Mouse (Mus musculus) retina, postnatal 7 days (tissue): ENCODE results near the gene BC005624.

Source experiments
- DNase-seq: peaks from one replicate; pipeline ENCODE4 v3.0.0-alpha.2; 2012; ENCODE audit warnings: low read depth, low spot score

The BC005624 gene

DNA sequence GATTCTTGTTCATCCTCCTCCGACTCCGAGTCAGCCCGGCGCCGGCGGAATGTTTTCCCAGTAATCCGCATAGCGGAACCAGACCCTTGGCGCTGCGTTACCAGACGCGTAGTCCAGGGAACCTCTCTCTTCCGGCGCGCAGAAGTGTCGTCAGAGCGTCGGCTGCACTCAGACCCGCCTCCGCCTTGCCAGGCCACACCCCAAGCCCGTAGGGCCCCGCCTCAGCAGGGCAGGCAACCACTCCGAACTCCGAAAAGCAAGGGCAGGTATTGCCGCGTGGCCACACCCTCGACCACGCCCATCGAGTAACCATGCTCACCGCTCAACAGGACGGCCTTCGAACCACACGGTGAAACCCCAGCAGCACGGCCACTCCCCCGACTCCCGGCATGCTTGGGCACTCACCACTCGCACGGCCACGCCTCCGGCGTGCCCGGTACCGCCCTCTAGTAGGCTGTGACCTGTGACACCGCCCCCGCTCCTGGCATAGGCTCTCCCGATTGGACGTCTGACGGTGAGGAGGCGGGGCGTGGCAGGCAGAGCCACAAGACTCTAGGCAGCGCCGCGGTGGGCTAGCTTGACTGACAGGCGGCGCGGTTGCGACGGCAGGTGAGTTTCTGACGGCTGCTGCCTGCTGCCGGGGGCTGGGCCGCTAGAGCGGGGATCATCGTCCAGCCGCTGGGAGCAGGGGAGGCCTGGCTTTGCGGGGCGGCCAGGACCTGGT lies at the start of gene BC005624, which contains the start of gene Usp20:
Gene BC005624, minus strand, starts transcription at position 412 of the 724 bp plus-strand sequence.
Gene Usp20, plus strand, starts transcription at position 490 of the 724 bp plus-strand sequence.
- peak; percentile 99 for DNase-seq

DNA sequence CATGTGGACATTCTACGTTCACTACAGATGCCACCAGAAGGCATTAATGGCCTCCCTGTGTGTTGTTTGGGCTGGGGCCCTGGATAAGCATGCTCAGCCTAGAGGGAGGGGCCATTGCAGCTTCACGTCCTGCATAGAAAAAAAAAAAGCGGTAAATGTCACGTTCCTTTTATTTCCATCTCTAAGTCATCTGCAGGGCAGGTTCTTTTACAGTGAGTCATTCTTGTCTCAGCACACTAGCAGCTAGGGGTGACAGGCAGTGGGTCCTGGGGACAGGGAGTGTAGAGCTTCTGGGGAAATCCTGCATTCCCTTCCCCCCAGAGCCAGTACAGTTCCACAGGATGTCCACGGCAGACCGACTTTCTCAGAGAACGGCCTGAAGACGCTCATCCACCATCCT lies 44.6 kb upstream of the BC005624 start:
- DNase-seq, result no peak

DNA sequence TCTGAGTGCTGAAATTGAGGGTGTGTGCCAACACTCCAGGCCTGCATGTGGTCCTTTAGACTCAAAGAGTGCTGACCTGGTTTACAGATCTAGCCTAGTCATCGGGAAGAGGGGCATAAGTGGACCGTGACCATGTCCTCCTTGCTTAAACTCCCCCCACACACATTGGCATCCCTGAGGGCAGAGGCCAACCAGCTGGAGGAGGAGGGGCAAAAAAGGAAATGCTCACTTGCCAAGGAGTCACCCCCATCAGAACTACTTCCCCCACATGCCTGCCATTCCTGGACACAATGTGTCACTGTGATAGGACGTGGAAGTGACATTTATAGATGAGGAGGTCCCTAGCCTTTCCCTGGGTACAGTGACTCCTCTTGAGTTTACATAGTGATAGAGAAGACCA lies 43.5 kb upstream of the BC005624 start:
- DNase-seq, result no peak

DNA sequence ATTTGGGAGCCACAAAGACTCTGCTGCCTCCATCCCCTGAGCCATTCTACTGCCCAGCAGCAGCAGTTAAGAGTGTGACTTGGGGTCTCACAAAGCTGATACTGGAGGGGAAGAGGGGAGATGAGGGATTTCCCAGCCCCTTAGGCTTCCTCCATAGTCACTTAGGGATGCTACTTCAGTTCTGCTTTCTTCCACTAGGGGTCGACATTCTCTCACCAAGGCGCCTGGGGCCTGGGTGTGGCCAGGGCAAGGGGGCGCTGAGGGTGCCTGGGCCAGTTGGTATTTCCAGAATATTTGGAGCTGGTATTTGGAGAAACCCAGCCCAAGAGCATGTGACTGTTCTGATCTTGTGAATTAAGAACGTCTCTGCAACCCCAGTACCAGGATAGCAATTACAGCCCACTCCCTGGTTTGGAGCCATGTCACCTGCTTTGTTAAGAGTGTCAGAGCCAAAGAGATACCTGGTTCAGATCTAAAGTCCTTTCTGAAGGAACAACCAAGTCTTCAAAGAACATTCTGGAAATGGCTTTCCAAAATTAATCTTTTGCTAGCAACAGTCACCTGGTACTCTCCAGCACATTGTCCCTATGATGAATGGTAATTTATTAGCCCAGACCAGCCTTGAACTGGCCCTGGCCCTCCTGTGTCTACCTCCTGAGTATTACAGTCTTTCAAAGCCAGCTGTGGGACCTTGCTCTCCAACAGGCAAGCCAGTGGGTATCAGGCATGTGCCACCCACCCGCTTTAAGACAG lies 42.8 kb upstream of the BC005624 start:
- peak; percentile 33 for DNase-seq

- no peak for DNase-seq
Observed at GRCm38 (mm10) chr2:31023940-31024339, 41.9 kb upstream of the BC005624 start.

DNA sequence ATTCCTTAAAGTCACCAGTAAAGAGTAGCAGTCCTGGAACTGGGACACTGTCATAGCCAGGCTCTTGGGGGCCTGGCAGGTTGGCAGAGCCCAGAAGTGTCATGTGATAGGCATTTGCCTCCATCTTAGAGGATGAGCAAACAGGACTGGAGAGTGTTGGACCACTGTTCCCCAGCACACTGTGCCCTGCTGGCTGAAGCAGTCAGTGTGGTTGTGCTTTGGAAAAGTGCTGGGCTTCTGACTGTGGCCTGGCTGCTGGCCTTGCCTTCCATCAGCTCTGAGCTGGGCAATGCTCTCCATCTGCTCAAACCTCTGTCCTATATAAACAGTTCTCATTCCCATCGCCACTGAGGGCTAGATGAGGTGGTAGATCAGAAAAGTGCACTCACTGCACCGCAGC lies 38.2 kb upstream of the BC005624 start:
- DNase-seq, result no peak

DNA sequence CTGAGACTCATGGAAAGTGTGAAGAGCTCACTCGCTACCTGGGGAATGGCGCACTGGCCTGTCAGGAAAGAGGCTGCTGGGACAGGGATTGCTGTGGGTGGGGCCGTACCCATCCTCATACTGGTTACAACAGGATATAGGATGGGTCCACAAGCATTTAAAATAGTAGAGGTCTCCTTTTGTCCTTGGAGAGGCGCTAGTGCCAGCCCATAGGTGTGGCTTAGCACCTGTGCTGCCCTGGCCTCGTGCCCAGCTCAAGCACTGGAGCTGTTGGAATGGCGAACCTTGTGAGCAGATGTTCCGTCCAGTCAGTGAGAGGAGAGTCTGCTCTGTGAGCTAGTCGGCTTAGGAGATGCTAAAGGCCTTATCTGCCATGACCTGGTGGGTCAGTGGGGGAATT lies 37.0 kb upstream of the BC005624 start:
- DNase-seq, result no peak

DNA sequence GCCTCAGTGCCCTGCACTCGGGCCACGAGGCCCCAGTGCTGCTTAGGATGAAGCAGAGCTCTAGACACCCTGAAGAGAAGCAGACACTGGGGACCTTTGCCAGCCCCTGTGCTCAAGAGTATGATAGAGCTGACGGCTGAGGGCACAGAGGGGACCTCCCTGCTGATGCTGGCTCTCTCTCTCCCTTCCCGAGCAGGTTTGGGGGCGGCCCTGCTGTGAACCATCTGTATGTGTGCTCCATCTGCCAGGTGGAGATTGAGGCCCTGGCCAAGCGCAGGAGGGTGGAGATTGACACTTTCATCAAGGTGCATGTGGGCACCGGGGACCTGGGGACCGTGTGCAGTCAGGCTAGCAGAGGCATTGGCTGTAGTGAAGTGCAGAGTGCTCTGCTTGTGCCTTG lies 36.5 kb upstream of the BC005624 start:
- no peak for DNase-seq

GRCm38 (mm10) chr2:31017625-31018317 lies 35.8 kb upstream of the BC005624 start:
- DNase-seq, result no peak

DNA sequence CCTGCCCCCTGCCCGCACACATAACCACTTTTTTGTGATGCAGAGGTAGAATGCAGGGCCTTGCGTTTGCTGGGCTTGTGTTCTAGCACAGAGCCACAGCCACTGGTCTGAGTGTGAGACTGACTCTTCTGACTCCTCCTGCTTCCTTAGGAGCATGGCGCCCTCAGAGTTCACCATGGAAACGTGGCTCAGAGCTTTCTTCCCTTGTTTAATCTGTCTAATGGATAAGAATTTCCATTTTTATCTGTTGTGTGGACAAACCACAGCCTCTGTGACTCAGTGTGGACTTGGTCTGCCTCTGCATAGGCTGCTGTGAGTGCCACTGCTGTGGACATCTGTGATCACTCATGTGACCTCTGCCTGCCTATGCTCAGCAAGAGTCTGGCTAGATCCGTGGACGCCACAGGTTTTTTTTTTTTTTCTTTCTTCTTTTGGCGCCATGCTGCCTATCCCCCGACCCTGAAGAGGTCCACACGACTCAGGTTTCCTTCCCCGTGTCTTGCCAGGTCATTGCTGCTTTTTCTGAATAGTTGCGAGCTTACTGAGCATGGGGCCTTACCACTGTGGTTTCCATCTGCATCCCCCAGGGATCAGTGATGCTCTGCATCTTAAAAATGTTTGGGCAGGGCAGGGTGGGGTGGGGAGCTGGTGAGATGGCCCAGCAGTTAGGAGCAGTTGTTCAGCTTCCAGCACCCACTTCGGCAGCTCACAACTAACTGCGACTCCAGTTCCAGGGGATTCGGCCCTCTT lies 31.5 kb upstream of the BC005624 start:
- DNase-seq, result no peak

- DNase-seq, result no peak
Observed at GRCm38 (mm10) chr2:31007208-31007607, 25.2 kb upstream of the BC005624 start.

DNA sequence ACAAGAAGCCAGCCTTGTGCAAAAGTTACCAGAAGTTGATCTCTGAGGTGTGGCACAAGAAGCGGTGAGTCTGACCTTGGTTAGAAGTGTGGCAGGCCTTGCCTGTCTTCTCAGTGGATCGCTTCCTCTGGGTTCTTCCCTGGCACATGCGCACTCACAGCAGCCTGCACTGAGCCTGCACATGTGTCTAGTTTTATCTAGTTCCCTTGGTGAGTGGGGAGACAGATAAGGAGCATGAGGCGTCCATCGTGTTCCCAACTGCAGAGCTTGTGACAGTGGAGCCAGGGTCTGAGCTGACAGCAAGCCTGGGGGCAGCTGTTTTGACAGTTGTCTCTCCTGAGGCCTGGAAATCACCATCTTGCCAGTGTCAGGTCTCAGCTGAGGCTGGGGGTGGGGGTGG lies 24.4 kb upstream of the BC005624 start:
- DNase-seq, result no peak

DNA sequence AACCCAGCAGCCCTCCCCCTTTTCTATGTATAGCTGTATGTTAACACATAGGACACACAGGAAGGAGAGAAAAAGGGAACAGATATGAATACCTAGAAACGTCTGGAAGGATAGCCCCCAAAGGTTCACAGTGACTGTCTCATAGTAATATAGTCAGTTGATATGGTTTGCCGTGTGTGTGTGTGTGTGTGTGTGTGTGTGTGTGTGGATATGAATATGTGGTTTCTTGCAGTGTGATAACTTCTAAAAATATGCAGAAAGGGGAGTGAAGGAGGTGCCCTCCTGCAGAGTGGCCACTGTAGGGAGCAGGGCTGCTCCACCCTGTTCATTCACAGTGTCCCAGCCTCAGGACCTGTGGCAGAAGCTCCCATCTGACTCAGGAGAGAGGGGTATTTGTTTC lies 23.5 kb upstream of the BC005624 start:
- no peak for DNase-seq

- no peak for DNase-seq
Observed at GRCm38 (mm10) chr2:31002857-31003256, 20.9 kb upstream of the BC005624 start.

DNA sequence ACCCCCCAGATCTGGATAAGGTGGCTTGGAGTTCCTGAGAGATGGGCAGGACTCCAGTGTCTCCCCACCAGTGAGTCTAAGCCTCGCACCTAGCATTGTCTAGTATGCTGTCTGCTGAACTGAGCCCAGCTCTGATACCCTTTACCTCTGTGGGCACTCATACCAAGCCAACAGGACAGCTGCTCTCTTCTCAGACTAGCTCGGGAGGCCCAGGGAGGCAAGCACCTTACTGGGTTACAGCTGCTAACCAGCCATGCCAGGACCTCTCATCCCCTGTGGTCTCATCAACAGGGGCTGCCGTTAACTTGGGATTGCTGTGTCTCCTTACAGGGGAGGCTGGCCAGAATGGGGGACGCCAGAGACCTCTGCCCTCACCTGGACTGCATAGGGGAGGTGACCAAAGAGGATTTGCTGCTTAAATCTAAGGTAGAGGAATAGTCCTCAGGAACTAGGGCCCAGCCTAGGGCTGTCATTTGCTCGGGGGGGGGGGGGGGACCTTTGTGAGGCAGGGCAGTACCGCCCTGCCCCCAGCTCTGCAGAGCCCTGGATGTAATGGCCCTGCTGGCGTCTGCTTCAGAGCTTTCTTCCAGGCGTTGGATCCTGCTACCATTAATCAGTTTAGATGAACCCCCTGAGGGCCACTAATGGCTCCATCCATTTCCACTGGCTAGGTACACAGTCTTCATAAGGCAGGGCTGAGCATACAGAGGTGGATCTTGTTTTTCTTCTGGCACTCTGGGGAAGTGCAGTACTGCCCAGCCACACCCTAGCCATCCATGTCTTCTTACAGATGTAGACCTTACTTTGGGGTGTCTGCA lies 16.7 kb upstream of the BC005624 start:
- DNase-seq, result no peak

DNA sequence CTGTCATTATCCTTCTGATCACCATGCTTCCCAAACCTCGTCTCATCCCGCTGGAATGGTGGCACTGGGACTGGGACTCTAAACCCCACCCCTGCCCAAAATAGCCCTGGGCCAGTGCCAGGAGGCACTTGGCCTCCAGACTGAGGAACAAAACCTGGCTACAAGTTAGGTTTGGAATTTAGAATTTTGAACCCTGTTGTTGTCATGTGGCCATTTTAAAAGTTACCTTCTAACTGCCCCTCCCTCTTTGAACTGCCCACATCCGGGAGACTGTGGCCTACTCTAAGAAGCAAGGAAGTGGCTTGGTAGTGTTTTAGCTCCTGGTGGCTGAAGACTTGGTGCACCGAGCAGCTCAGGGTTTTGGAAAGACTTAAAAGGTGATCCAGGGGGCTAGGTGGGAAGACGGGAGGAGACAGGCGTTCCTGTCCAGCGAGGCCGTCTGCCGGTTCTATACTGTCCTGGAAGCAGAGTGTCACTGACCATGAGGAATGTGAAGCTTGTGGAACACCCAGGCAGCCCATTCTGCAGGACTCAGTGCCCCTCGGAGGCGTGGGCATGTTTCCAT lies 13.5 kb upstream of the BC005624 start:
- DNase-seq, result no peak

DNA sequence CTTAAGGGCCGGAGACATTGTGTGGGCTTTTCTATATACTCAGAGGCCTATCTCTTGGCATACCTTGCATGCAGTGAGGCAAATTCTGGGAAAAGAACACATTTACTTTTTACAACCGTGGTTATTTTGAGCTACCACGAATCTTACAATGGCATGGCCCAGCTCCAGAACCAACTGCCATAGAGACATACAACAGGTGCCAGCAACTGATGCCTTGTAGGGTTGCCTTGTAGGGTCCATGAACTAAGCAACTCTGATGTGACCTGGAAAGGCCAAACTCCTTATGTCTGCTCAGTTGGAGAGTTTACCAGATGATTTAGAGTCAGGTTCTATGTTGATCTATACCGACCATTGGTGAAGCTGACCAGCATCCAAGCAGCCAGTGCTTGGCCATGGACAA lies 12.9 kb upstream of the BC005624 start:
- DNase-seq, result no peak

- no peak for DNase-seq
Observed at GRCm38 (mm10) chr2:30990221-30990620, 8.2 kb upstream of the BC005624 start.

- no peak for DNase-seq
Observed at GRCm38 (mm10) chr2:30985111-30986020, 3.4 kb upstream of the BC005624 start.

GRCm38 (mm10) chr2:30983024-30983423 lies 1.0 kb upstream of the BC005624 start:
- no peak for DNase-seq
